Mouse (Mus musculus) testis, adult 2 months (tissue): ENCODE measurements around the gene Col4a1.

Experiments used
- CTCF ChIP-seq: fragments of 200-500 bp; IDR thresholded peaks from 2 replicates; pipeline ENCODE4 v1.5.1; 2012; ENCODE audit warnings: low read depth, mild to moderate bottlenecking, inconsistent platforms, low read length, moderate library complexity; ENCODE audit not compliant: control insufficient read depth, insufficient read depth, insufficient replicate concordance
- POLR2A ChIP-seq: fragments of 200-500 bp; IDR thresholded peaks from 2 replicates; pipeline ENCODE4 v1.6.1; 2012; ENCODE audit warnings: low read depth, mild to moderate bottlenecking, inconsistent platforms, low read length, moderate library complexity; ENCODE audit not compliant: control insufficient read depth

- TF ChIP-seq POLR2A: no peak
- TF ChIP-seq CTCF: no peak
Measured at GRCm38 (mm10) chr8:11351355-11351754, 38.7 kb upstream of the Col4a1 start.
